Mouse (Mus musculus) bone marrow macrophage, adult 2 months (primary cell): ENCODE results near the gene Gm9945.

ENCODE experiments used
- CTCF ChIP-seq: IDR thresholded peaks from 2 replicates; pipeline ENCODE4 v1.5.1; 2012; ENCODE audit warnings: low read depth, mild to moderate bottlenecking, low read length, moderate library complexity
- POLR2A ChIP-seq: IDR thresholded peaks from 2 replicates; pipeline ENCODE4 v1.6.1; 2012; ENCODE audit warnings: mild to moderate bottlenecking, low read depth, low read length, borderline replicate concordance

DNA sequence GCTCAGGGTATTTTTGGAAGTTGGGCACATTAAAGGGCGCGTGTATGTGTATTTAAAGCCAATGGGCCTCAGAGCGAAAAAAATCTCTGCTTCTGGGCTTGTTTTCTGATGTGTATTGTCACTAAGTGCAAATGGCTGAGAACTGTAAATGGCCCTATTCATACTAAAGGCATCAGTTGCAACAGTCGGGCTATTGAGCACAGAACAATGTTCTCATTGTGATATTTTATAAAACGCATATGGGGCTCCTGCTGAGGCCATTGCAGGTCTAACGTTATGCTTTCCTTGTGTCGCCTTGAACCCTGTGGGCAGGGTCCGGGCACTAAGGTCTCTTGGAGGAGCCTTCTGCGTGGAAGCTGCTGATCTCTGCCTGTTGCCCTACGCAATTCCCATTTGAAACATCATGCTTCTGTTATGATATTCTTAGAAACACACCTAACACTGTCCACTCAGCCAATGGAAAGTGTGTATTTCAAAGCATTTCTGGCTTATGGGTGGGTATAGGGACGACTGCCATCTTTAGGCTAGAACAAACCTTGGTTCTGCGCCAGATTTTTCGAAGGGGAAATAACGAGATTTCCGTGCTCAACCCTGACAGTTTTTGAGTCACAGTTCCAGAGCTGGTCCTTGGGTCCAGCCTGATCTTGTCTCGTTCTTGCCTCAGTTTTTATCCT is 10.5 kb upstream of the Gm9945 start:
- TF ChIP-seq CTCF: no peak
- no peak for TF ChIP-seq POLR2A
